Mouse (Mus musculus): ENCODE results near the gene Retreg1. TPM values are rescaled to one million over a fixed set of nuclear protein-coding genes. Genes with fewer than 3 reads are reported as not detected.
"Not testable (repeated sequence)": the region's sequence is repeated elsewhere in the genome, so short reads cannot be mapped to it uniquely, and the experiment has no call there.

The Retreg1 gene
- total RNA-seq, 1 experiment, result 7.1 TPM

DNA sequence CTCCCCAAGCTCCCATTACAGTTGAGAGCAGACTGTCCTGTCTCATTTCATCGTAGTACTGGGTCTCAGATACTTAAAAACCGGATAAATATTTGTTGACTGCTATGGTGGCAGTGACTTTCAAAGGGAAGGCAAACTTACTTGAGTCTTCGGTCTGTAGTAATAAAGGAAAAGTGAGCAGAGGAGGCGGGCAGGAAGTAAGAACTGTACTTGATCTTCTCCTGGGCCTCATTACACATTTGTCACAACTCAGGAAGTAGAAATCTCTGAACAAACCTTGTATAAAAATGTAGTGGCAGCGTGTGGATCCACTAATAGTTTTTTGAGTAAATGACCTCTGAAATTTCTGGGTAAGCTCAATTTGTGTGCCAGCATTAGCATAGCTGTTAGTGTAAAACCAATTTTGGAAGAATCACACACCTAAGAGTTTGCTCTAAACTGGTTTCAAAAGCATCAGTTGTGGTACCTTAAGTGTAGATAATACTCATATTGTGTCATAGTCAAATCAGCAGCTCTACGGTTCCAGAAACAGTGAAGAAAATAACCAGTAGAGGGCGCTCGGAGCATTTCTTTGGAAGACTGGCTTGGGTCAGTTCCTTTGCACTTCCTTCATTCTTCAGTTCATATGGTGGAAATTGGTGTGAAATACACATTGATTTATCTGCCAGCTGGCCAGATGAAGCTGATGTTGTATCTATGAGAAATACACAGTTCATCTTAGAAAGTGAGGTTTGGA lies 150.2 kb downstream of the Retreg1 start:
- Histone ChIP-seq H3K27ac (ENCODE audit: insufficient read depth, low read depth, low read length, poor library complexity, severe bottlenecking) (no peak overlapping the region), H3K4me3 (ENCODE audit: insufficient read depth in 1 of 2, low read depth in 1 of 2, low read length in 2 of 2, poor library complexity in 1 of 2, severe bottlenecking in 1 of 2) (no peak overlapping the region), H3K36me3 (ENCODE audit: control insufficient read depth, insufficient read depth, low read length, poor library complexity, severe bottlenecking) (peaks cover 20% of the 10 kb centered on the region), H3K9ac (ENCODE audit: insufficient read depth, low read depth, low read length, poor library complexity, severe bottlenecking) (no peak overlapping the region), H3K9me3 (ENCODE audit: control insufficient read depth, insufficient read depth, low read depth, low read length) (no peaks in the 10 kb centered on the region), H3K4me1 (ENCODE audit: control insufficient read depth in 2 of 2, insufficient read depth in 2 of 2, low read length in 2 of 2, poor library complexity in 1 of 2) (no peaks in the 10 kb centered on the region)
- in situ Hi-C loops (cut with MboI; ENCODE audit: low sequenced_read_pairs in 2 of 2, unreplicated experiment in 2 of 2), result no loop called here
- DNase-seq (ENCODE audit: low read depth, low spot score), result peak; percentile 68
- TF ChIP-seq ZNF384 (IDR thresholded peaks at IDR 0.05; ENCODE audit: low read depth, low read length) (no peak), ZC3H11A (IDR thresholded peaks at IDR 0.05; ENCODE audit: borderline replicate concordance, low read depth, low read length) (0 out of 2 replicates have a peak, but pooled peaks have one; percentile 3), CHD2 (IDR thresholded peaks at IDR 0.05; ENCODE audit: low read depth, low read length) (no peak)

- Histone ChIP-seq H3K9me3 (ENCODE audit: control insufficient read depth, insufficient read depth, low read depth, low read length) (no peaks in the 10 kb centered on the region), H3K36me3 (ENCODE audit: control insufficient read depth, insufficient read depth, low read length, poor library complexity, severe bottlenecking) (peaks cover 18% of the 10 kb centered on the region), H3K9ac (ENCODE audit: insufficient read depth, low read depth, low read length, poor library complexity, severe bottlenecking) (no peak overlapping the region), H3K27ac (ENCODE audit: insufficient read depth, low read depth, low read length, poor library complexity, severe bottlenecking) (no peak overlapping the region), H3K4me3 (ENCODE audit: insufficient read depth in 1 of 2, low read depth in 1 of 2, low read length in 2 of 2, poor library complexity in 1 of 2, severe bottlenecking in 1 of 2) (no peak overlapping the region), H3K4me1 (ENCODE audit: control insufficient read depth in 2 of 2, insufficient read depth in 2 of 2, low read length in 2 of 2, poor library complexity in 1 of 2) (no peaks in the 10 kb centered on the region)
- in situ Hi-C loops (cut with MboI; ENCODE audit: low sequenced_read_pairs in 2 of 2, unreplicated experiment in 2 of 2), result no loop called here
- DNase-seq (ENCODE audit: low read depth, low spot score), result no peak
- TF ChIP-seq CHD2 (IDR thresholded peaks at IDR 0.05; ENCODE audit: low read depth, low read length), result no peak
- 0 out of 2 replicates have a peak, but pooled peaks have one; percentile 21 for TF ChIP-seq ZC3H11A (IDR thresholded peaks at IDR 0.05; ENCODE audit: borderline replicate concordance, low read depth, low read length)
Observed at GRCm38 (mm10) chr15:25995521-25995920, 152.5 kb downstream of the Retreg1 start.

DNA sequence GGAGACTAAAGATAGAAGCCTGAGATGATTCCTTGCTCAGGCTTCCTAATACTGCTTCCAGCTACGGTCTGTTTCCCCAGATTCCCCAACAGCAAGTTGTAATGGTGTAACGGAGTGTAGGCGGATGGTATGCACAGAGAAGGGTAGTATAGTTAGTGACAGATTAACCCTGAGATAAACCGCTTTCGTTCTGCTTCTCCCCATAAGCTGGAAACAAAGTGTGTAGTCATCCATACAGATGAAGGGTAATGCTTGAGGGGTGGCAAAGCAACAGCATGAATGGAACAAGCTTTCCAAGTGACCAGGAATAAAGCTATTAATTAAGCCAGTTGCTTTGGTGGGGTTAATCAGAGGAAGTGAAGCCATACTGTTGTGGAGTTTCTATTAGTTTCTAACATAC lies 156.6 kb downstream of the Retreg1 start:
- peaks cover 12% of the 10 kb centered on the region for H3K36me3 ChIP-seq (ENCODE audit: control insufficient read depth, insufficient read depth, low read length, poor library complexity, severe bottlenecking)
- H3K4me1 ChIP-seq (ENCODE audit: control insufficient read depth in 2 of 2, insufficient read depth in 2 of 2, low read length in 2 of 2, poor library complexity in 1 of 2); DNase-seq (ENCODE audit: low read depth, low spot score); H3K27ac ChIP-seq (ENCODE audit: insufficient read depth, low read depth, low read length, poor library complexity, severe bottlenecking); H3K9me3 ChIP-seq (ENCODE audit: control insufficient read depth, insufficient read depth, low read depth, low read length); H3K9ac ChIP-seq (ENCODE audit: insufficient read depth, low read depth, low read length, poor library complexity, severe bottlenecking); in situ Hi-C loops (cut with MboI; ENCODE audit: low sequenced_read_pairs in 2 of 2, unreplicated experiment in 2 of 2); H3K4me3 ChIP-seq (ENCODE audit: insufficient read depth in 1 of 2, low read depth in 1 of 2, low read length in 2 of 2, poor library complexity in 1 of 2, severe bottlenecking in 1 of 2): not testable (repeated sequence)

GRCm38 (mm10) chr15:26008621-26009020 lies 165.6 kb downstream of the Retreg1 start:
- Histone ChIP-seq H3K4me3 (ENCODE audit: insufficient read depth in 1 of 2, low read depth in 1 of 2, low read length in 2 of 2, poor library complexity in 1 of 2, severe bottlenecking in 1 of 2) (no peak overlapping the region), H3K9ac (ENCODE audit: insufficient read depth, low read depth, low read length, poor library complexity, severe bottlenecking) (no peak overlapping the region), H3K36me3 (ENCODE audit: control insufficient read depth, insufficient read depth, low read length, poor library complexity, severe bottlenecking) (no peaks in the 10 kb centered on the region), H3K9me3 (ENCODE audit: control insufficient read depth, insufficient read depth, low read depth, low read length) (no peaks in the 10 kb centered on the region), H3K27ac (ENCODE audit: insufficient read depth, low read depth, low read length, poor library complexity, severe bottlenecking) (no peak overlapping the region), H3K4me1 (ENCODE audit: control insufficient read depth in 2 of 2, insufficient read depth in 2 of 2, low read length in 2 of 2, poor library complexity in 1 of 2) (no peaks in the 10 kb centered on the region)
- in situ Hi-C loops (cut with MboI; ENCODE audit: low sequenced_read_pairs in 2 of 2, unreplicated experiment in 2 of 2), result loop anchor here in 1 of 2 experiments (10.0 kb wide), 1 partner anchor 316 kb away; no protein-coding TSS in a partner anchor
- TF ChIP-seq ZC3H11A (IDR thresholded peaks at IDR 0.05; ENCODE audit: borderline replicate concordance, low read depth, low read length), result no peak
- TF ChIP-seq CHD2 (IDR thresholded peaks at IDR 0.05; ENCODE audit: low read depth, low read length), result no peak
- TF ChIP-seq ZNF384 (IDR thresholded peaks at IDR 0.05; ENCODE audit: low read depth, low read length), result no peak
- no peak for TF ChIP-seq MAFK (IDR thresholded peaks at IDR 0.05; ENCODE audit: insufficient read depth, low read depth, low read length)
- no peak for TF ChIP-seq HCFC1 (IDR thresholded peaks at IDR 0.05; ENCODE audit: borderline replicate concordance, insufficient read depth, low read length)
- DNase-seq (ENCODE audit: low read depth, low spot score), result no peak

DNA sequence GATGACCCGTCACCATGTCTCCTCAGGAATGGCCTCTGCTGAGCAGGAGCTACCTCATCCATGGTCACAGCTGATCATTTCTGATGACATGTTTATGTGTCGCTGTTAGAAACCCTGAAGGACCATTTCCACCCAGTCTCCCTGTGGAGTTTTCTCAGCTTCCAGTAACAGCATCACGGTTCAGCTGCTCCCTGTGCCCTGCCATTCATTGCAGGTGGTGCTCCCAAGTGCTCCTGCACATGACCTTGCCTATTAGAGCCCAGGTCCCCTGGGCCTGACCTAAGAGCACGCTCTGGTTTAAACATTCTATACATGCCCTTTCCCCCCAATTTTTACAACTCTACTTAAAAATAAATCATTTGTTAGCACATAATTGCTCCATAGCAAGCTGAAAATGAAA lies 169.9 kb downstream of the Retreg1 start:
- Histone ChIP-seq H3K4me1 (ENCODE audit: control insufficient read depth in 2 of 2, insufficient read depth in 2 of 2, low read length in 2 of 2, poor library complexity in 1 of 2) (no peaks in the 10 kb centered on the region), H3K9me3 (ENCODE audit: control insufficient read depth, insufficient read depth, low read depth, low read length) (no peaks in the 10 kb centered on the region), H3K27ac (ENCODE audit: insufficient read depth, low read depth, low read length, poor library complexity, severe bottlenecking) (no peak overlapping the region), H3K9ac (ENCODE audit: insufficient read depth, low read depth, low read length, poor library complexity, severe bottlenecking) (no peak overlapping the region), H3K36me3 (ENCODE audit: control insufficient read depth, insufficient read depth, low read length, poor library complexity, severe bottlenecking) (no peaks in the 10 kb centered on the region), H3K4me3 (ENCODE audit: insufficient read depth in 1 of 2, low read depth in 1 of 2, low read length in 2 of 2, poor library complexity in 1 of 2, severe bottlenecking in 1 of 2) (no peak overlapping the region)
- in situ Hi-C loops (cut with MboI; ENCODE audit: low sequenced_read_pairs in 2 of 2, unreplicated experiment in 2 of 2), result no loop called here
- no peak for DNase-seq (ENCODE audit: low read depth, low spot score)
- TF ChIP-seq MAFK (IDR thresholded peaks at IDR 0.05; ENCODE audit: insufficient read depth, low read depth, low read length), result no peak
- no peak for TF ChIP-seq CHD2 (IDR thresholded peaks at IDR 0.05; ENCODE audit: low read depth, low read length)
- no peak for TF ChIP-seq HCFC1 (IDR thresholded peaks at IDR 0.05; ENCODE audit: borderline replicate concordance, insufficient read depth, low read length)
- no peak for TF ChIP-seq ZNF384 (IDR thresholded peaks at IDR 0.05; ENCODE audit: low read depth, low read length)
- TF ChIP-seq ZC3H11A (IDR thresholded peaks at IDR 0.05; ENCODE audit: borderline replicate concordance, low read depth, low read length), result no peak
